Mouse (Mus musculus) cerebellum, postnatal 4 days (tissue): ENCODE results near the gene Arl5b.

Source experiments
- DNase-seq, 2 experiments: peaks; one replicate each; pipeline ENCODE4 v3.0.0; 2022; ENCODE audit warnings: low spot score in 2 of 2, mixed read lengths in 1 of 2

The Arl5b gene

DNA sequence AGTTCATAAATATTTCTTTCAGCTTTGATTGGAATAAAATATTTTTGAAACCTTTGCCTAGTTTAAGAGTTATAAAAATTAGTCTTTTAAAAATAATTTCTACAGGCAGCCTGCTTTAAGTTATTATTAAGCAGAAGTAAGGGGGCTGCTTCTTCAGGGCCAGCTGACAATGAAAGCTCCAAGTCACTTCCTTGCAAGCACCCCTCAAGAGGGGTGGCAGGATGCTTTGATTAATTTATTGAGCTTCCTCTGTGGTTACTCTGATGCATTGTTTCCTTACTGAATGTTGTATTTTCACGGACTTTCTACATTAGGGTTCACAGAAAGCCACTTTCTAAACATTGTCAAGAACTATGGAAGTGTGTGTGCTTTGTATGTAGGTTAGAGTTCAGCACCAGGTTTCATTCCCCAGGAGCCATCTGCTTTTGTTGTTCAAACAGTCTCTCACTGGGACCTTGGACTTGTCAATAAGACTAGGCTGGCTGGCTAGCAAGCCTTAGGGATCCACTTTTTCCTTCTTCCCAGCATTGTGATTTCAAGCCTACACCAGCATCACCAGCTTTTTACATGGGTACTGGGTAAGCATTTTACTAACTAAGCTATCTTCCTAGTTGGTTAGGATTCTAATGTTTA lies 62.7 kb downstream of the Arl5b start:
- no peak for DNase-seq

DNA sequence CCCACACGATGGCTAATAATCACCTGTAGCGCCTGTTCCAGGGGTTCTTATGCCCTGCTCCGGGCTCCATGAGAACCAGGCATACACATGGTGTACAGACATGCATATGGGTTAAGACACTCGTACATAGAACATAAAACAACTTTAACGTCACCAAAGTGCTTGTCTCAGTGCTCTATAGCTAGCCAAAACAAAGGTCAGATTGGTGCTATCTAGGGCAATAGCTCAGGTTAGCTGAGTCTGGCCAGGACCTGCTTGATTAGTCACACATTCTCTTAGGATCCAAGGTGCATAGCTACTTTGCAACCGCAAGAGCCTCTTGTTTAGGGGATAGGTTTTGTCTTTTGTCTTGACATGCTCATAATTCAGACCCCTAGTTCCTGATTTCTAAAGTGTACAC lies 63.5 kb downstream of the Arl5b start:
- no peak for DNase-seq

DNA sequence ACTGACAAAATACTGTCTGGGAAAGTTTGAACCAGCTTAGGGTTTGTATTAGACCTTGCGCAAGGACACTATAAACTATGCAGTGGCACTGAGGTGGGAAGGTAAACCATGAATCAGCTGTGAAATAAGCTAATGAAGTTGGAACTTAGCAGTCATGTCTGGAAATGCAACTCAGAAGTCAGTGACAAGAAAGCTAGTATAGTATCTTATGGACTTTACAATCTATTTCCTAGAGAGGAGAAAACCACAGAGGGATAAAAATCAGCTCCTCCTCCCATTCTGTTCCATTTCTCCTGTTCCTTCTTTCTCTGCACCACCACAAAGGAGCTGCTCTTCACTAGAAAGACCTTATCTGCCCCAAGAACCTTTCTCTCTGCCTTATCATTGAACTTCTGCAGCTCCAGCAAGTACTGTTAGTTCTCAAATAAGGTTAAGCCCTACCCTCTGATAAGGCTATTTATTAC lies 72.1 kb downstream of the Arl5b start:
- no peak for DNase-seq
